Mouse (Mus musculus): Measurements from ENCODE around the gene Ankrd44.

DNA sequence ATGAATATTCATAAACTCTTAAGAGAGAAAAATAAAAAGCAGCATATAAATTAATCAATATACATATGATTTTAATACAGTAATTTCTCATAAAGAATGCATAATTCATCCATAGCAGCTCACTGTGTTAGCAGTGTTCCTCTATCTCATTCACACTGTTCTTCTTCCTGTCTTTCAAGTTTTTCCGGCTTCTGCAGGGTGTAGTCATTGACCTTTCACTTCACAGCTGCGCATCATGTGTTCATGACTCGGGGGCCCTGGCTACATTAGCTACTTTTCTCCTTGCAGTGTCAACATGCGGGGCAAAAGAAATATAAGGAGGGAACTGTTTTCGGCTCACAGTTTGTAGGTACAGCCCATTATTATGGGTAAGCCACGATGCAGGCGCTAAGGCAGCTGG, 314.3 kb downstream of the Ankrd44 start:
- TF ChIP-seq POLR2A (IDR thresholded peaks at IDR 0.05; ENCODE audit: low read depth, low read length) = no peak
- no peak for TF ChIP-seq CTCF (IDR thresholded peaks at IDR 0.05; ENCODE audit: extremely low read depth, insufficient read length, insufficient replicate concordance, low read depth, low read length)

All from small intestine, adult 2 months (tissue).